In genomic region chr8:84784681-84785505, GRCm38 (mm10) we compare ENCODE assay signal across 8 mouse cellular contexts. TPM values are rescaled to one million over a fixed set of nuclear protein-coding genes. Genes with fewer than 3 reads are reported as not detected.
DNase-seq lines count a peak whose midpoint lies in the region; ATAC-seq and TF ChIP-seq lines count a peak whose summit lies in the region.

No protein-coding gene starts in this region.

- no peak overlapping the region for H3K27ac ChIP-seq in intestine, postnatal 0 days (ENCODE audit: low read depth, low read length)
- H3K27ac ChIP-seq in intestine, embryonic 15.5 days: no peak overlapping the region
- H3K27ac ChIP-seq in forebrain, embryonic 15.5 days (replicated peaks): peak overlapping the region; percentile 97
- H3K27ac ChIP-seq in midbrain, embryonic 14.5 days (replicated peaks; ENCODE audit: low read depth, low read length): no peak overlapping the region

- no peaks in the 10 kb centered on the region for H3K9me3 ChIP-seq in intestine, postnatal 0 days (ENCODE audit: control insufficient read depth)
- no peaks in the 10 kb centered on the region for H3K9me3 ChIP-seq in intestine, embryonic 15.5 days
- no peaks in the 10 kb centered on the region for H3K9me3 ChIP-seq in forebrain, embryonic 15.5 days
- no peaks in the 10 kb centered on the region for H3K9me3 ChIP-seq in midbrain, embryonic 14.5 days (ENCODE audit: control insufficient read depth, low read length)

- TF ChIP-seq CTCF in intestine, postnatal 0 days (IDR thresholded peaks at IDR 0.05; ENCODE audit: low read depth): no peak

- no peak overlapping the region for H3K9ac ChIP-seq in intestine, postnatal 0 days (ENCODE audit: low read depth, low read length)
- H3K9ac ChIP-seq in intestine, embryonic 15.5 days: no peak overlapping the region
- H3K9ac ChIP-seq in forebrain, embryonic 15.5 days (replicated peaks): peak overlapping the region; percentile 65
- H3K9ac ChIP-seq in midbrain, embryonic 14.5 days (replicated peaks; ENCODE audit: low read length): no peak overlapping the region

- peak overlapping the region; percentile 9; the same call in 1 of the 2 replicates for H3K4me3 ChIP-seq in intestine, postnatal 0 days (ENCODE audit: low read depth, low read length)
- no peak overlapping the region for H3K4me3 ChIP-seq in intestine, embryonic 15.5 days (replicated peaks)
- H3K4me3 ChIP-seq in forebrain, embryonic 15.5 days: peak overlapping the region; percentile 32
- 0 out of 2 replicates have a peak overlapping the region, but pooled peaks have one; percentile 5 for H3K4me3 ChIP-seq in midbrain, embryonic 14.5 days (replicated peaks; ENCODE audit: low read depth, low read length)

- peak; percentile 61 for DNase-seq in brain, adult 2 months (ENCODE audit: low read depth, low spot score)
- DNase-seq in midbrain, embryonic 14.5 days: no peak
- no peak for DNase-seq in layer of hippocampus, adult 9-11 months
- DNase-seq in right cerebral cortex, postnatal 14 days: no peak
- no peak for DNase-seq in left cerebral cortex, adult 9 months (ENCODE audit: low spot score in 2 of 2)

- H3K4me1 ChIP-seq in intestine, postnatal 0 days (replicated peaks; ENCODE audit: control insufficient read depth, insufficient read depth, low read length): no peaks in the 10 kb centered on the region
- peaks cover 10% of the 10 kb centered on the region for H3K4me1 ChIP-seq in intestine, embryonic 15.5 days (replicated peaks)
- H3K4me1 ChIP-seq in forebrain, embryonic 15.5 days: peaks cover 95% of the 10 kb centered on the region
- H3K4me1 ChIP-seq in midbrain, embryonic 14.5 days (ENCODE audit: control insufficient read depth, insufficient read depth, low read length): no peaks in the 10 kb centered on the region

- 8% methylated on average over 48 of the region's 48 CpGs for WGBS in intestine, postnatal 0 days
- 9% methylated on average over 48 of the region's 48 CpGs for WGBS in intestine, embryonic 15.5 days
- 3% methylated on average over 48 of the region's 48 CpGs for WGBS in forebrain, embryonic 15.5 days
- WGBS in midbrain, embryonic 14.5 days: 2% methylated on average over 48 of the region's 48 CpGs

- no peaks in the 10 kb centered on the region for H3K36me3 ChIP-seq in intestine, postnatal 0 days (ENCODE audit: control insufficient read depth, insufficient read depth)
- no peaks in the 10 kb centered on the region for H3K36me3 ChIP-seq in intestine, embryonic 15.5 days
- no peaks in the 10 kb centered on the region for H3K36me3 ChIP-seq in forebrain, embryonic 15.5 days
- no peaks in the 10 kb centered on the region for H3K36me3 ChIP-seq in midbrain, embryonic 14.5 days (ENCODE audit: control insufficient read depth, insufficient read depth, low read length)

- H3K4me2 ChIP-seq in intestine, postnatal 0 days (replicated peaks; ENCODE audit: low read depth): peak overlapping the region; percentile 13; the same call in 1 of the 2 replicates
- H3K4me2 ChIP-seq in intestine, embryonic 15.5 days (replicated peaks): no peak overlapping the region
- peak overlapping the region; percentile 59 for H3K4me2 ChIP-seq in forebrain, embryonic 15.5 days (replicated peaks)
- H3K4me2 ChIP-seq in midbrain, embryonic 14.5 days (ENCODE audit: low read length): peak overlapping the region; percentile 33

- peaks cover 74% of the 10 kb centered on the region for H3K27me3 ChIP-seq in intestine, postnatal 0 days (replicated peaks; ENCODE audit: control insufficient read depth, insufficient read depth, low read length)
- peaks cover 98% of the 10 kb centered on the region for H3K27me3 ChIP-seq in intestine, embryonic 15.5 days (replicated peaks)
- H3K27me3 ChIP-seq in forebrain, embryonic 15.5 days: peaks cover 13% of the 10 kb centered on the region
- H3K27me3 ChIP-seq in midbrain, embryonic 14.5 days (ENCODE audit: control insufficient read depth, insufficient read depth, low read length): peaks cover 99% of the 10 kb centered on the region

- ATAC-seq in intestine, postnatal 0 days: no peak
- ATAC-seq in intestine, embryonic 15.5 days: no peak
- no peak for ATAC-seq in forebrain, embryonic 15.5 days (replicated peaks)
- ATAC-seq in midbrain, embryonic 14.5 days (ENCODE audit: low FRiP score, low TSS enrichment): no peak

RNA-seq across cellular contexts. Expression of gene Nfix, which starts 15.3 kb away (rescaled TPM):
- polyA plus RNA-seq in intestine, postnatal 0 days (2015; fragmentation: Nextera tagmentation; extraction: Ambion mirVana): 11.2 and 12.0 TPM in 2 replicates
- polyA plus RNA-seq in intestine, embryonic 15.5 days (2015; fragmentation: Nextera tagmentation; extraction: Ambion mirVana): 14.2 and 14.8 TPM in 2 replicates
- polyA plus RNA-seq in forebrain, embryonic 15.5 days (2015; fragmentation: Nextera tagmentation; extraction: Ambion mirVana): 413 and 445 TPM in 2 replicates
- 45.9 and 49.8 TPM in 2 replicates for polyA plus RNA-seq in midbrain, embryonic 14.5 days (2014; fragmentation: Nextera tagmentation; extraction: Ambion mirVana)

RNA-seq across cellular contexts. Expression of gene Dand5, which starts 37.7 kb away (rescaled TPM):
- 1.9 and 2.2 TPM in 2 replicates for polyA plus RNA-seq in intestine, postnatal 0 days (2015; fragmentation: Nextera tagmentation; extraction: Ambion mirVana)
- 4.5 and 5.3 TPM in 2 replicates for polyA plus RNA-seq in intestine, embryonic 15.5 days (2015; fragmentation: Nextera tagmentation; extraction: Ambion mirVana)
- polyA plus RNA-seq in forebrain, embryonic 15.5 days (2015; fragmentation: Nextera tagmentation; extraction: Ambion mirVana): 8.1 and 8.9 TPM in 2 replicates
- 9.9 and 12.7 TPM in 2 replicates for polyA plus RNA-seq in midbrain, embryonic 14.5 days (2014; fragmentation: Nextera tagmentation; extraction: Ambion mirVana)

RNA-seq across cellular contexts. Expression of gene Gadd45gip1, which starts 46.4 kb away (rescaled TPM):
- 36.3 and 37.6 TPM in 2 replicates for polyA plus RNA-seq in intestine, postnatal 0 days (2015; fragmentation: Nextera tagmentation; extraction: Ambion mirVana)
- 61.7 and 62.6 TPM in 2 replicates for polyA plus RNA-seq in intestine, embryonic 15.5 days (2015; fragmentation: Nextera tagmentation; extraction: Ambion mirVana)
- 36.3 and 39.9 TPM in 2 replicates for polyA plus RNA-seq in forebrain, embryonic 15.5 days (2015; fragmentation: Nextera tagmentation; extraction: Ambion mirVana)
- 32.7 and 35.8 TPM in 2 replicates for polyA plus RNA-seq in midbrain, embryonic 14.5 days (2014; fragmentation: Nextera tagmentation; extraction: Ambion mirVana)

RNA-seq across cellular contexts. Expression of gene Rad23a, which starts 55.6 kb away (rescaled TPM):
- polyA plus RNA-seq in intestine, postnatal 0 days (2015; fragmentation: Nextera tagmentation; extraction: Ambion mirVana): 67.8 and 74.2 TPM in 2 replicates
- 102 and 106 TPM in 2 replicates for polyA plus RNA-seq in intestine, embryonic 15.5 days (2015; fragmentation: Nextera tagmentation; extraction: Ambion mirVana)
- 82.1 and 85.1 TPM in 2 replicates for polyA plus RNA-seq in forebrain, embryonic 15.5 days (2015; fragmentation: Nextera tagmentation; extraction: Ambion mirVana)
- polyA plus RNA-seq in midbrain, embryonic 14.5 days (2014; fragmentation: Nextera tagmentation; extraction: Ambion mirVana): 83.4 and 84.3 TPM in 2 replicates
